Mouse (Mus musculus) forebrain, embryonic 11.5 days (tissue): ENCODE results near the gene Hoxc8. TPM values are rescaled to one million over a fixed set of nuclear protein-coding genes. Genes with fewer than 3 reads are reported as not detected.

Source experiments
- ATAC-seq: fragments of 200-750 bp; cut with Nextera tagmentation; replicated peaks from 2 replicates; pipeline ENCODE4 v1.8.0; 2017; ENCODE audit warnings: moderate TSS enrichment; ENCODE audit not compliant: low FRiP score
- DNase-seq: peaks from one replicate; pipeline ENCODE4 v3.0.0-alpha.2; 2017; ENCODE audit warnings: low spot score
- H3K27ac ChIP-seq: fragments of 300-500 bp; sonication (generic); 2 replicates; pipeline ENCODE4 v1.5.1; 2014; ENCODE audit warnings: low read depth, low read length
- H3K27me3 ChIP-seq: fragments of 300-500 bp; sonication (generic); 2 replicates; pipeline ENCODE4 v1.6.1; 2014; ENCODE audit warnings: mild to moderate bottlenecking, low read length, mixed read lengths; ENCODE audit not compliant: control insufficient read depth, insufficient read depth
- H3K36me3 ChIP-seq: fragments of 300-500 bp; sonication (generic); 2 replicates; pipeline ENCODE4 v1.6.1; 2014; ENCODE audit warnings: mild to moderate bottlenecking, low read length, moderate library complexity, mixed read lengths; ENCODE audit not compliant: control insufficient read depth, insufficient read depth
- H3K4me1 ChIP-seq: fragments of 300-500 bp; sonication (generic); replicated peaks from 2 replicates; pipeline ENCODE4 v1.6.1; 2014; ENCODE audit warnings: low read length, mixed read lengths; ENCODE audit not compliant: control insufficient read depth, insufficient read depth
- H3K4me2 ChIP-seq: fragments of 300-500 bp; sonication (generic); 2 replicates; pipeline ENCODE4 v1.6.1; 2014; ENCODE audit warnings: low read depth, mild to moderate bottlenecking, low read length, moderate library complexity, mixed read lengths; ENCODE audit not compliant: severe bottlenecking
- H3K4me3 ChIP-seq: fragments of 300-500 bp; sonication (generic); 2 replicates; pipeline ENCODE4 v1.5.1; 2014; ENCODE audit warnings: low read depth, low read length
- H3K9ac ChIP-seq: fragments of 300-500 bp; sonication (generic); 2 replicates; pipeline ENCODE4 v1.6.1; 2014; ENCODE audit warnings: low read length
- H3K9me3 ChIP-seq: fragments of 300-500 bp; sonication (generic); 2 replicates; pipeline ENCODE4 v1.6.1; 2016; ENCODE audit warnings: low read length, mixed read lengths; ENCODE audit not compliant: control insufficient read depth
- WGBS: fragments of 180-500 bp; shearing (Covaris S2); extraction: QIAGEN DNeasy Blood & Tissue Kit; methylation state at CpG from one replicate; pipeline ENCODE4 v1.1.7; 2014; 5-methylcytosine and 5-hydroxymethylcytosine counted together
- polyA plus RNA-seq: library from polyadenylated mRNA; unstranded; fragments of >200 nt; fragmentation: Nextera tagmentation; extraction: Ambion mirVana; gene quantifications from 2 replicates; pipeline ENCODE4 v1.2.1, GENCODE M21; 2014

Gene Hoxc8
- polyA plus RNA-seq, result not detected in 2 replicates

- ATAC-seq, result no peak
- Histone ChIP-seq H3K9ac (no peak within 1 kb of the TSS), H3K27ac (no peak within 1 kb of the TSS), H3K4me1 (no peaks in the 10 kb centered on the region), H3K36me3 (no peaks in the 10 kb centered on the region), H3K4me3 (no peak within 1 kb of the TSS), H3K27me3 (peaks cover 97% of the 10 kb centered on the region), H3K4me2 (no peak within 1 kb of the TSS), H3K9me3 (no peaks in the 10 kb centered on the region)
- DNase-seq, result no peak
- under 1% methylated on average over 68 of the region's 69 CpGs for WGBS
Measured at GRCm38 (mm10) chr15:102990461-102991397, at the start of gene Hoxc8. Gene Hoxc8 (plus strand): TSS chr15:102990607.

- DNase-seq (no peak), ATAC-seq (no peak)
- H3K27me3 ChIP-seq, result peaks cover 98% of the 10 kb centered on the region
- H3K4me3 ChIP-seq, result no peak overlapping the region
- H3K4me2 ChIP-seq, result no peak overlapping the region
- no peaks in the 10 kb centered on the region for H3K9me3 ChIP-seq
- under 1% methylated on average over 44 of the region's 53 CpGs for WGBS
- no peak overlapping the region for H3K9ac ChIP-seq
- H3K4me1 ChIP-seq, result no peaks in the 10 kb centered on the region; the same call in 1 of the 2 replicates
- H3K36me3 ChIP-seq, result no peaks in the 10 kb centered on the region
- no peak overlapping the region for H3K27ac ChIP-seq
Measured at GRCm38 (mm10) chr15:102942739-102943467, 47.5 kb upstream of the Hoxc8 start.

- no peak overlapping the region for H3K4me3 ChIP-seq
- ATAC-seq, result no peak
- no peak overlapping the region for H3K27ac ChIP-seq
- no peak overlapping the region for H3K9ac ChIP-seq
- no peaks in the 10 kb centered on the region for H3K9me3 ChIP-seq
- WGBS, result 1% methylated on average over 5 of the region's 5 CpGs
- no peaks in the 10 kb centered on the region; the same call in 1 of the 2 replicates for H3K4me1 ChIP-seq
- DNase-seq, result no peak
- peaks cover 98% of the 10 kb centered on the region for H3K27me3 ChIP-seq
- no peak overlapping the region for H3K4me2 ChIP-seq
- no peaks in the 10 kb centered on the region for H3K36me3 ChIP-seq
Measured at GRCm38 (mm10) chr15:102943468-102943813, 47.0 kb upstream of the Hoxc8 start.

- no peaks in the 10 kb centered on the region for H3K9me3 ChIP-seq
- H3K9ac ChIP-seq, result no peak overlapping the region
- no peak overlapping the region for H3K27ac ChIP-seq
- H3K36me3 ChIP-seq, result no peaks in the 10 kb centered on the region
- H3K4me3 ChIP-seq, result no peak overlapping the region
- ATAC-seq (no peak), DNase-seq (peak; percentile 49)
- WGBS, result 9% methylated on average over 22 of the region's 22 CpGs
- peaks cover 97% of the 10 kb centered on the region for H3K27me3 ChIP-seq
- no peak overlapping the region for H3K4me2 ChIP-seq
- no peaks in the 10 kb centered on the region; the same call in 1 of the 2 replicates for H3K4me1 ChIP-seq
Measured at GRCm38 (mm10) chr15:102945185-102946077, 45.0 kb upstream of the Hoxc8 start.

- H3K4me3 ChIP-seq, result no peak overlapping the region
- H3K36me3 ChIP-seq, result no peaks in the 10 kb centered on the region
- no peak overlapping the region for H3K27ac ChIP-seq
- no peak for ATAC-seq
- 3% methylated on average over 9 of the region's 9 CpGs for WGBS
- H3K9ac ChIP-seq, result no peak overlapping the region
- no peak overlapping the region for H3K4me2 ChIP-seq
- H3K9me3 ChIP-seq, result no peaks in the 10 kb centered on the region
- H3K27me3 ChIP-seq, result peaks cover 97% of the 10 kb centered on the region
- DNase-seq, result no peak
- no peaks in the 10 kb centered on the region; the same call in 1 of the 2 replicates for H3K4me1 ChIP-seq
Measured at GRCm38 (mm10) chr15:102947276-102947675, 43.1 kb upstream of the Hoxc8 start.

GRCm38 (mm10) chr15:102948842-102949241, 41.6 kb upstream of the Hoxc8 start:
- no peaks in the 10 kb centered on the region for H3K36me3 ChIP-seq
- H3K4me2 ChIP-seq, result no peak overlapping the region

GRCm38 (mm10) chr15:102949696-102950095, 40.7 kb upstream of the Hoxc8 start:
- Histone ChIP-seq H3K27me3 (peaks cover 98% of the 10 kb centered on the region), H3K9me3 (no peaks in the 10 kb centered on the region), H3K36me3 (no peaks in the 10 kb centered on the region), H3K9ac (no peak overlapping the region), H3K4me1 (no peaks in the 10 kb centered on the region), H3K4me3 (no peak overlapping the region), H3K27ac (no peak overlapping the region), H3K4me2 (no peak overlapping the region)
- no peak for ATAC-seq
- WGBS, result 3% methylated on average over 20 of the region's 20 CpGs
- DNase-seq, result peak; percentile 53

More at GRCm38 (mm10) chr15:102948842-102949241, 41.6 kb upstream of the Hoxc8 start:
- H3K4me1 ChIP-seq, result no peaks in the 10 kb centered on the region
- ATAC-seq (no peak), DNase-seq (no peak)
- peaks cover 97% of the 10 kb centered on the region for H3K27me3 ChIP-seq
- no peak overlapping the region for H3K27ac ChIP-seq
- WGBS, result 8% methylated on average over 2 of the region's 2 CpGs
- H3K4me3 ChIP-seq, result no peak overlapping the region
- no peaks in the 10 kb centered on the region for H3K9me3 ChIP-seq
- H3K9ac ChIP-seq, result no peak overlapping the region

GRCm38 (mm10) chr15:102950877-102951276, 39.5 kb upstream of the Hoxc8 start:
- Histone ChIP-seq H3K4me1 (no peaks in the 10 kb centered on the region), H3K36me3 (no peaks in the 10 kb centered on the region), H3K4me3 (no peak overlapping the region), H3K4me2 (no peak overlapping the region), H3K27ac (no peak overlapping the region), H3K9ac (no peak overlapping the region), H3K9me3 (no peaks in the 10 kb centered on the region), H3K27me3 (peaks cover 98% of the 10 kb centered on the region)
- 8% methylated on average over 2 of the region's 2 CpGs for WGBS
- ATAC-seq, result no peak
- no peak for DNase-seq
